Mouse (Mus musculus): ENCODE measurements around the gene Washc3.
A peak's percentile ranks its signal among the peaks of the same experiment; 100 is the strongest.

Washc3 gene

GRCm38 (mm10) chr10:88255556-88255955 is 54.7 kb downstream of the Washc3 start:
- no peak for DNase-seq (ENCODE audit: low spot score)

GRCm38 (mm10) chr10:88260309-88260708 is 59.4 kb downstream of the Washc3 start:
- no peak for DNase-seq (ENCODE audit: low spot score)

GRCm38 (mm10) chr10:88261186-88261585 is 60.3 kb downstream of the Washc3 start:
- no peak for DNase-seq (ENCODE audit: low spot score)

GRCm38 (mm10) chr10:88263383-88263782 is 62.5 kb downstream of the Washc3 start:
- DNase-seq (ENCODE audit: low spot score), result no peak

GRCm38 (mm10) chr10:88274045-88274444 is 73.2 kb downstream of the Washc3 start:
- DNase-seq (ENCODE audit: low spot score), result no peak

- DNase-seq (ENCODE audit: low spot score), result no peak
Observed at GRCm38 (mm10) chr10:88281699-88282098, 80.8 kb downstream of the Washc3 start.

GRCm38 (mm10) chr10:88284343-88284990 is 83.6 kb downstream of the Washc3 start:
- DNase-seq (ENCODE audit: low spot score), result no peak

- DNase-seq (ENCODE audit: low spot score), result no peak
Observed at GRCm38 (mm10) chr10:88287261-88287660, 86.4 kb downstream of the Washc3 start.

GRCm38 (mm10) chr10:88288061-88288460 is 87.2 kb downstream of the Washc3 start:
- DNase-seq (ENCODE audit: low spot score), result no peak

GRCm38 (mm10) chr10:88295091-88295490 is 94.2 kb downstream of the Washc3 start:
- peak; percentile 19 for DNase-seq (ENCODE audit: low spot score)

All from retina, embryonic 14.5 days (tissue).